Mouse (Mus musculus): ENCODE measurements at regions not wholly inside any gene's neighbourhood (a gene's known extent, or its start where the extent isn't known, plus 50 kb on each side); places are given as distances from the start of the nearest gene placed in this dataset.

DNA sequence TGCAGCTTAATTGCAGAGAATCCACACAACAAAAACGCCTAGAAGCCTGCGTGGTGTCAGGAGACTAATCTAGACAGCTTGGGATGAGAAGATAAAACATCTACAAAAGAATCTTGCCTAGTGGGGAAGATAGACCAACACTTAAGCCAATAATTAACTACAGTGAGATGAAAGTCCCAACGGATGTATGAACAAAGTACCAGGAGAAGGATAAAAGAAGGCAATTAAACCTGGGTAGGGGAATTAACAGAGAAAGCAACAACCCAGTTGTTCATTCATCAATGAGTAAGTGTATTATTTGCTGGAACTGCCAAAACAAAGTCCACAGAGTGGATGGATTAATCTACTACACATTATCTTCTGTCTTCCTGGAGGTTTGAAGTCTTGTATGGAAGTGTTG is 99.8 kb downstream of the Olfm4 start:
- Histone ChIP-seq H3K27ac (ENCODE audit: low read length) (no peak overlapping the region), H3K9ac (replicated peaks; ENCODE audit: low read depth, low read length) (no peak overlapping the region), H3K4me1 (ENCODE audit: control insufficient read depth, insufficient read depth, low read length) (no peaks in the 10 kb centered on the region), H3K4me2 (replicated peaks; ENCODE audit: low read depth, low read length) (no peak overlapping the region), H3K4me3 (ENCODE audit: low read depth, low read length) (no peak overlapping the region), H3K36me3 (ENCODE audit: control insufficient read depth, insufficient read depth, low read length) (no peaks in the 10 kb centered on the region), H3K27me3 (ENCODE audit: control insufficient read depth, insufficient read depth, low read length) (no peaks in the 10 kb centered on the region), H3K9me3 (ENCODE audit: control insufficient read depth, low read depth, low read length) (peaks cover 4% of the 10 kb centered on the region; the same call in 1 of the 2 replicates)
- ATAC-seq (ENCODE audit: insufficient number of reproducible peaks, insufficient read depth, low FRiP score, low read depth) = no peak
- WGBS = 66% methylated on average over 3 of the region's 3 CpGs

DNA sequence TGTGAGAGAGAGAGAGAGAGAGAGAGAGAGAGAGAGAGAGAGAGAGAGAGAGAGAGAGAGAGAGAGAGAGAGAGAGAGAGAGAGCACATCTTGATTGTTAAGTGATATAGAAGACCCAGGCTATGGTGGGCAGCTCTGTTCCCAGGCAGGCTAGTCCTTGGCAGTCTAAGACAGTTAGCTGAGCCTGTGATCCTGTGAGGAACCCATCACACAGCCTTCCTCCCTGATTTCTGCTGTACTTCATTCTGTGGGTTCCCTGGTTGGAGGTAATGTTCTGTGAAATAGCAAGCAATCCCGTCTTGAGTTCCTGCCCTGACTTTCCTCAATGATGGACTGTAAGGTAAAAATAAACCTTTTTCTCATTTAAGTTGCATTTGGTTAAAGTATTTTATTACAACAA is 113.4 kb downstream of the Olfm4 start:
- WGBS = 56% methylated on average over 1 of the region's 1 CpGs
- H3K9me3 ChIP-seq (ENCODE audit: control insufficient read depth, low read depth, low read length) = no peaks in the 10 kb centered on the region

GRCm38 (mm10) chr14:80113115-80113687 is 129.3 kb downstream of the Olfm4 start:
- 82% methylated on average over 6 of the region's 6 CpGs for WGBS
- Histone ChIP-seq H3K27me3 (ENCODE audit: control insufficient read depth, insufficient read depth, low read length) (no peaks in the 10 kb centered on the region), H3K4me2 (replicated peaks; ENCODE audit: low read depth, low read length) (no peak overlapping the region), H3K4me3 (ENCODE audit: low read depth, low read length) (no peak overlapping the region), H3K4me1 (ENCODE audit: control insufficient read depth, insufficient read depth, low read length) (no peaks in the 10 kb centered on the region), H3K27ac (ENCODE audit: low read length) (no peak overlapping the region), H3K36me3 (ENCODE audit: control insufficient read depth, insufficient read depth, low read length) (no peaks in the 10 kb centered on the region), H3K9me3 (ENCODE audit: control insufficient read depth, low read depth, low read length) (no peaks in the 10 kb centered on the region), H3K9ac (replicated peaks; ENCODE audit: low read depth, low read length) (no peak overlapping the region)
- ATAC-seq (ENCODE audit: insufficient number of reproducible peaks, insufficient read depth, low FRiP score, low read depth) = no peak

More for the DNA sequence above, 113.4 kb downstream of the Olfm4 start:
- Histone ChIP-seq H3K9ac (replicated peaks; ENCODE audit: low read depth, low read length) (no peak overlapping the region), H3K4me3 (ENCODE audit: low read depth, low read length) (no peak overlapping the region), H3K36me3 (ENCODE audit: control insufficient read depth, insufficient read depth, low read length) (no peaks in the 10 kb centered on the region), H3K27ac (ENCODE audit: low read length) (no peak overlapping the region), H3K4me1 (ENCODE audit: control insufficient read depth, insufficient read depth, low read length) (no peaks in the 10 kb centered on the region), H3K27me3 (ENCODE audit: control insufficient read depth, insufficient read depth, low read length) (no peaks in the 10 kb centered on the region), H3K4me2 (replicated peaks; ENCODE audit: low read depth, low read length) (no peak overlapping the region)
- no peak for ATAC-seq (ENCODE audit: insufficient number of reproducible peaks, insufficient read depth, low FRiP score, low read depth)

DNA sequence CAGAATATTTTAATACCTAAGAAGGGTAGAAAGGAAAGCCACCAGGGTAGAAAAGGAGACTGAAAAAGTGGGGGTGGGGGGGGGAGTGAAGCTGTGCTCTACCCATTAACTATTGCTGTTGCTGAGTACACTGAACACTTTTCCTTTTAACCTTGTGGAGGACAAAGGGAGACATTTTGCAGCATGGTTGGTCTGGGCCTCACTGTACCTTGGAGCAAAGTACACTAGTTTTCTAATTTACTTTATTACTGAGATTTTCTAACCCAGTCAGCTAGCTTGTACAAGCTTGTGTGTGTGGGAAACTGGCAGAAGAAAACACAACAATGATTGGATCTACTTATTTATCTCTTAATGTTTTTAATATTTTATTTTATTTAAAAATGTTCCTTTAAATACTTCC is 130.4 kb downstream of the Olfm4 start:
- Histone ChIP-seq H3K4me1 (ENCODE audit: control insufficient read depth, insufficient read depth, low read length) (no peaks in the 10 kb centered on the region), H3K36me3 (ENCODE audit: control insufficient read depth, insufficient read depth, low read length) (no peaks in the 10 kb centered on the region), H3K27me3 (ENCODE audit: control insufficient read depth, insufficient read depth, low read length) (no peaks in the 10 kb centered on the region), H3K9me3 (ENCODE audit: control insufficient read depth, low read depth, low read length) (no peaks in the 10 kb centered on the region), H3K4me2 (replicated peaks; ENCODE audit: low read depth, low read length) (no peak overlapping the region), H3K4me3 (ENCODE audit: low read depth, low read length) (no peak overlapping the region), H3K27ac (ENCODE audit: low read length) (no peak overlapping the region), H3K9ac (replicated peaks; ENCODE audit: low read depth, low read length) (no peak overlapping the region)
- no peak for ATAC-seq (ENCODE audit: insufficient number of reproducible peaks, insufficient read depth, low FRiP score, low read depth)

DNA sequence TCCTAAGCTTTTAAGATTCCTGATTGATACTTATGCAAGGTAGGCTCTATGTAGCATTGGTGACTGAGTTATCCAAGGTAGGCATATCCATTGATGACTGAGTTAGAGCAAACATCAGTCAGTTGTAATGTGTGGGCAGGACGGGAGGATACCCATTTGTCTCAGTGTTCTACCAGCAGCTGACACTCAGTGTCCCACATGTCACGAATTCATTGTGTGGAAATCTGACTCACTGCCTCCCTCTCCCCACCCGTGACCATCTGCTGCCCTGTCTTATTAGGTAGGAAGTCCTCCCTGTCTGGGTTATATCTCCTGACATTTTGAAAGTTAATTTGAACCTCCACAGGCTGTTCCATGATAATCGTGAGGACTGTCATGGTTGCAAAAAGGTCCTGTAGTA is 141.3 kb downstream of the Olfm4 start:
- Histone ChIP-seq H3K4me3 (ENCODE audit: low read depth, low read length) (no peak overlapping the region), H3K27ac (ENCODE audit: low read length) (no peak overlapping the region), H3K4me2 (replicated peaks; ENCODE audit: low read depth, low read length) (no peak overlapping the region), H3K27me3 (ENCODE audit: control insufficient read depth, insufficient read depth, low read length) (no peaks in the 10 kb centered on the region), H3K9me3 (ENCODE audit: control insufficient read depth, low read depth, low read length) (no peaks in the 10 kb centered on the region), H3K9ac (replicated peaks; ENCODE audit: low read depth, low read length) (no peak overlapping the region), H3K4me1 (ENCODE audit: control insufficient read depth, insufficient read depth, low read length) (no peaks in the 10 kb centered on the region), H3K36me3 (ENCODE audit: control insufficient read depth, insufficient read depth, low read length) (no peaks in the 10 kb centered on the region)
- no peak for ATAC-seq (ENCODE audit: insufficient number of reproducible peaks, insufficient read depth, low FRiP score, low read depth)
- WGBS = 76% methylated on average over 4 of the region's 4 CpGs

- 88% methylated on average over 2 of the region's 2 CpGs for WGBS
- no peaks in the 10 kb centered on the region for H3K4me1 ChIP-seq (ENCODE audit: control insufficient read depth, insufficient read depth, low read length)
- no peak overlapping the region for H3K4me3 ChIP-seq (ENCODE audit: low read depth, low read length)
- H3K27ac ChIP-seq (ENCODE audit: low read length) = no peak overlapping the region
- no peaks in the 10 kb centered on the region for H3K9me3 ChIP-seq (ENCODE audit: control insufficient read depth, low read depth, low read length)
- no peak overlapping the region for H3K9ac ChIP-seq (replicated peaks; ENCODE audit: low read depth, low read length)
- no peaks in the 10 kb centered on the region for H3K27me3 ChIP-seq (ENCODE audit: control insufficient read depth, insufficient read depth, low read length)
- H3K36me3 ChIP-seq (ENCODE audit: control insufficient read depth, insufficient read depth, low read length) = no peaks in the 10 kb centered on the region
- H3K4me2 ChIP-seq (replicated peaks; ENCODE audit: low read depth, low read length) = no peak overlapping the region
- ATAC-seq (ENCODE audit: insufficient number of reproducible peaks, insufficient read depth, low FRiP score, low read depth) = no peak
These were observed 144.3 kb downstream of the Olfm4 start for GRCm38 (mm10) chr14:80128181-80128580.

DNA sequence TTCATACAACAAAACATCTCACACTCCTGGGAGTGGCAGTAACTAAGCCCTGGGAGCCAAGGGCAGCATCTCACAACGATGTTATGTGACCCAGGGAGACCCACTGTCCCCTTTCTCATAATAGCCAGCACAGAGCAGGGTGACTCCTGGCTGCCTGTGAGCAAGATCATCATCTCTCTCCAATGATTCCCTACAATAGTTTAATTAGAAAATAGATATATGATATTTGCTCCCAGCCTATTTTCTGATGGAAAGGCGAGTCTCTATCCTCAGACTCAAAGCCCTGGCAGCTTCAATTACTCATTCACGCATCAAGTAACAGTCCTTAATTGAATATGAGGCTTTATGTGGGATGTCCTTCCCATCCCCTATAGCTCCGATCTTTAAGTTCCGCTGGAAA is 153.7 kb downstream of the Olfm4 start:
- Histone ChIP-seq H3K9me3 (ENCODE audit: control insufficient read depth, low read depth, low read length) (no peaks in the 10 kb centered on the region), H3K27me3 (ENCODE audit: control insufficient read depth, insufficient read depth, low read length) (no peaks in the 10 kb centered on the region), H3K27ac (ENCODE audit: low read length) (no peak overlapping the region), H3K36me3 (ENCODE audit: control insufficient read depth, insufficient read depth, low read length) (no peaks in the 10 kb centered on the region), H3K9ac (replicated peaks; ENCODE audit: low read depth, low read length) (no peak overlapping the region), H3K4me3 (ENCODE audit: low read depth, low read length) (no peak overlapping the region), H3K4me1 (ENCODE audit: control insufficient read depth, insufficient read depth, low read length) (no peaks in the 10 kb centered on the region), H3K4me2 (replicated peaks; ENCODE audit: low read depth, low read length) (no peak overlapping the region)
- no peak for ATAC-seq (ENCODE audit: insufficient number of reproducible peaks, insufficient read depth, low FRiP score, low read depth)
- 82% methylated on average over 5 of the region's 5 CpGs for WGBS

DNA sequence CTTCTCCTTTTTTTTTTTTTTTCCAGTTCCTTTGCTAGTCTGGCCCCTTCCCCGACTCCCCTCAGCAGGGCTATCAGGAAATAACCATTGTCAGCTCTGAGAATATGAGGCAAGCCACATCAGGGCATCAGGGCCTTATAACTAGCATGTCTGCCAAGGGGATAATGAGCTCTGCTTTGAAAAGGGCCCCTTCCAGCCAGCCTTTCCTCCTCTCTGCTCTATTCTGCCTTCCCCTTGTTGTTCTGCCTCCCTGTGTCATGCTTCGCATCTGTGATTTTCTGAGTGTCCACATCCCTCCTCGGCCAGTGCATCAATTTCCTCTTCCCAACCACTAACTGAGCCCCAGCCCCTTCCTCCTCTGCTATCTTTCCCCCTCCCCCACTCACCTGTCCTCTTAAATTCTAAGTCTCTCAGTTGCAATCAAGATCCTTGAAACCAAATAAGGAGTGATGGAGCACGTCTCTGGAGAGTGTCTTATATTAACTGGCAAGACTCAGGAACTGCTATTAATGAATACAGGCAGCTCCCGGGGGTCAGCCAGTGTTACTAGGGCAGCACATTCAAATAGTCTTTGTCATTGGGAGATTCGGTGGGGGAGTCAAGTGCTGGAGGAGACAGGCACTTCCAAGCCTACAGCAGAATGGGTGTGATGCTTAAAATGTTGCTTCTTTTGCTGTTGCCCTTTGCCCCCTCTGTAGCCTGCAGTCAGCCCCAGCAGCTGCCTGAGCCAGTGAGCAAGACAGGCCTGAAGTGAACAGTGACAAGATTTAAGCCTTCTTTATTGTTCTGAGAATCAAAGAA is 155.3 kb downstream of the Olfm4 start:
- no peak overlapping the region for H3K4me3 ChIP-seq (ENCODE audit: low read depth, low read length)
- 40% methylated on average over 6 of the region's 6 CpGs for WGBS
- H3K4me1 ChIP-seq (ENCODE audit: control insufficient read depth, insufficient read depth, low read length) = no peaks in the 10 kb centered on the region
- no peak overlapping the region for H3K9ac ChIP-seq (replicated peaks; ENCODE audit: low read depth, low read length)
- no peaks in the 10 kb centered on the region for H3K27me3 ChIP-seq (ENCODE audit: control insufficient read depth, insufficient read depth, low read length)
- H3K9me3 ChIP-seq (ENCODE audit: control insufficient read depth, low read depth, low read length) = no peaks in the 10 kb centered on the region
- H3K27ac ChIP-seq (ENCODE audit: low read length) = no peak overlapping the region
- ATAC-seq (ENCODE audit: insufficient number of reproducible peaks, insufficient read depth, low FRiP score, low read depth) = no peak
- no peak overlapping the region for H3K4me2 ChIP-seq (replicated peaks; ENCODE audit: low read depth, low read length)
- H3K36me3 ChIP-seq (ENCODE audit: control insufficient read depth, insufficient read depth, low read length) = no peaks in the 10 kb centered on the region

GRCm38 (mm10) chr14:80157002-80157401 is 173.1 kb downstream of the Olfm4 start:
- WGBS = 37% methylated on average over 6 of the region's 6 CpGs
- H3K27ac ChIP-seq (ENCODE audit: low read length) = no peak overlapping the region
- ATAC-seq (ENCODE audit: insufficient number of reproducible peaks, insufficient read depth, low FRiP score, low read depth) = no peak

More at GRCm38 (mm10) chr14:80157002-80157401, 173.1 kb downstream of the Olfm4 start:
- no peaks in the 10 kb centered on the region for H3K4me1 ChIP-seq (ENCODE audit: control insufficient read depth, insufficient read depth, low read length)
- no peak overlapping the region for H3K4me2 ChIP-seq (replicated peaks; ENCODE audit: low read depth, low read length)
- no peaks in the 10 kb centered on the region for H3K27me3 ChIP-seq (ENCODE audit: control insufficient read depth, insufficient read depth, low read length)
- no peak overlapping the region for H3K9ac ChIP-seq (replicated peaks; ENCODE audit: low read depth, low read length)
- no peaks in the 10 kb centered on the region for H3K36me3 ChIP-seq (ENCODE audit: control insufficient read depth, insufficient read depth, low read length)
- H3K4me3 ChIP-seq (ENCODE audit: low read depth, low read length) = no peak overlapping the region
- no peaks in the 10 kb centered on the region for H3K9me3 ChIP-seq (ENCODE audit: control insufficient read depth, low read depth, low read length)
